Mouse (Mus musculus): ENCODE measurements around the gene Tuba3b.

Tuba3b gene

GRCm38 (mm10) chr6:145667654-145668053, 52.1 kb downstream of the Tuba3b start:
- no peak for DNase-seq (ENCODE audit: low spot score)

- DNase-seq (ENCODE audit: low spot score), result no peak
Measured at GRCm38 (mm10) chr6:145669596-145670071, 54.1 kb downstream of the Tuba3b start.
